Comparison of ENCODE assay signal across 9 mouse cellular contexts in the genomic region with DNA sequence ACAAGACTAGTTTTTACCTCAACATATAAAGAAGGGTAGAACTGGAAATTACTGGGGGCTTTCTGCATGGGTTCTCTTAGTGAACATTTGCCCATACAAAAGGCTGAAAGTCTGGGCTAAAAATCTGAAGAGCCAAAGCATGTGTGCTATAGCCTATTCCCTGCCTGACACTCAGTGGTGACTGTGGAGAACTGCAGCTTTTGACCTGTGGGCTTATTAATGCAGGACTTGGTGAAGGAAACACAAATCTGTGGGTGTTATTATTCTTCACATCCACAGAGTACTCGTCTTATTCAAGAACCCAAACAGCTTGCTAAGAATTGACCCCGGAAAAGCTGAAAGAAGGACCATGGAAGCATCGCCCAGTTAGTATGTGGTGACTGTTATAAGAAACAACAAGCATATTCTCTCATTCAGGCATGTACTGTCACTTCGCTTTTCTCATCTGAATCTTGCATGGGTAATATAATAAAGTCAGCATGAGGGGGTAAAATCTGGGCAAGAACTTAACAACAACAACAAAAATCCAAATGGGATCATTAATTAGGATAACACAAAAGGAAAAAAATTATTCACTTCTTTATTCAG.
DNase-seq lines count a peak whose midpoint lies in the region; ATAC-seq and TF ChIP-seq lines count a peak whose summit lies in the region.
"Had no signal": no experiment of that assay in that cellular context is flagged by ENCODE, and none has a peak within 500 bp of the region (broad histone marks: within the 10 kb centered on the region; RNA-seq: fewer than 3 reads in every experiment).

No protein-coding gene starts in this region.

- DNase-seq in cerebellum, adult 9-11 months: no peak
- DNase-seq in lung, embryonic 14.5 days: peak; percentile 55
- no peak for DNase-seq in lung, postnatal 14 days
- DNase-seq in forelimb bud, embryonic 11.5 days (ENCODE audit: low read depth, low spot score): peak; percentile 10
- DNase-seq in testis, postnatal 14 days (ENCODE audit: low spot score): no peak
- no peak for DNase-seq in ovary, postnatal 10 days (ENCODE audit: low spot score)

- no peaks in the 10 kb centered on the region for H3K27me3 ChIP-seq in lung, embryonic 14.5 days (ENCODE audit: insufficient read depth, low read length)
- no peaks in the 10 kb centered on the region for H3K27me3 ChIP-seq in midbrain, embryonic 16.5 days (ENCODE audit: control insufficient read depth, insufficient read depth, low read depth, low read length)
- H3K27me3 ChIP-seq: embryonic facial prominence, embryonic 15.5 days had no signal

- no peak overlapping the region for H3K27ac ChIP-seq in lung, embryonic 14.5 days (ENCODE audit: low read depth)
- no peak overlapping the region for H3K27ac ChIP-seq in midbrain, embryonic 16.5 days (ENCODE audit: low read length)
- H3K27ac ChIP-seq: embryonic facial prominence, embryonic 15.5 days had no signal

- no peaks in the 10 kb centered on the region for H3K9me3 ChIP-seq in lung, embryonic 14.5 days (ENCODE audit: low read depth, low read length)
- no peaks in the 10 kb centered on the region for H3K9me3 ChIP-seq in midbrain, embryonic 16.5 days (replicated peaks; ENCODE audit: control insufficient read depth, low read length, poor library complexity, severe bottlenecking)
- H3K9me3 ChIP-seq: embryonic facial prominence, embryonic 15.5 days had no signal

- H3K36me3 ChIP-seq in lung, embryonic 14.5 days (ENCODE audit: insufficient read depth): no peaks in the 10 kb centered on the region
- no peaks in the 10 kb centered on the region for H3K36me3 ChIP-seq in midbrain, embryonic 16.5 days (ENCODE audit: control insufficient read depth, insufficient read depth, low read length)
- H3K36me3 ChIP-seq: embryonic facial prominence, embryonic 15.5 days had no signal

- no peak overlapping the region for H3K4me2 ChIP-seq in lung, embryonic 14.5 days
- no peak overlapping the region for H3K4me2 ChIP-seq in midbrain, embryonic 16.5 days (ENCODE audit: low read length)
- H3K4me2 ChIP-seq: embryonic facial prominence, embryonic 15.5 days had no signal

- WGBS in lung, embryonic 14.5 days: 53% methylated on average over 4 of the region's 4 CpGs
- WGBS in midbrain, embryonic 16.5 days: 52% methylated on average over 4 of the region's 4 CpGs

- H3K4me1 ChIP-seq in lung, embryonic 14.5 days (ENCODE audit: insufficient read depth): no peaks in the 10 kb centered on the region
- H3K4me1 ChIP-seq in midbrain, embryonic 16.5 days (ENCODE audit: control insufficient read depth, insufficient read depth, low read length): no peaks in the 10 kb centered on the region
- H3K4me1 ChIP-seq: embryonic facial prominence, embryonic 15.5 days had no signal

- no peak overlapping the region for H3K4me3 ChIP-seq in lung, embryonic 14.5 days (ENCODE audit: low read depth, low read length)
- no peak overlapping the region for H3K4me3 ChIP-seq in midbrain, embryonic 16.5 days (ENCODE audit: low read depth, low read length)
- H3K4me3 ChIP-seq: embryonic facial prominence, embryonic 15.5 days had no signal

- peak; percentile 65 for TF ChIP-seq CTCF in lung, embryonic 14.5 days (IDR thresholded peaks at IDR 0.05; ENCODE audit: low read depth)

- peak; percentile 93 for ATAC-seq in cerebellum, adult (ENCODE audit: insufficient number of reproducible peaks, low FRiP score, low TSS enrichment)
- peak; percentile 76 for ATAC-seq in lung, embryonic 14.5 days (ENCODE audit: insufficient read depth)
- ATAC-seq in midbrain, embryonic 16.5 days: peak; percentile 97

- no peak overlapping the region for H3K9ac ChIP-seq in lung, embryonic 14.5 days
- H3K9ac ChIP-seq in midbrain, embryonic 16.5 days (ENCODE audit: low read depth, low read length): no peak overlapping the region
- H3K9ac ChIP-seq: embryonic facial prominence, embryonic 15.5 days had no signal

Comparison
In these comparisons a context has a peak if more than half of its experiments do, and no peak if none do; other contexts are left out.
1. DNase-seq: peak in lung, embryonic 14.5 days (single experiment) and forelimb bud, embryonic 11.5 days (single experiment); none in cerebellum, adult 9-11 months (single experiment), lung, postnatal 14 days (single experiment), testis, postnatal 14 days (single experiment) and ovary, postnatal 10 days (single experiment).
2. Peak in every context shown above with its lines, with median percentiles within 50 percentile points of each other: ATAC-seq.